Mouse (Mus musculus) intestine, embryonic 14.5 days (tissue): ENCODE results near the gene Stk19. TPM values are rescaled to one million over a fixed set of nuclear protein-coding genes. Genes with fewer than 3 reads are reported as not detected.
"Not testable (repeated sequence)": the region's sequence is repeated elsewhere in the genome, so short reads cannot be mapped to it uniquely, and the experiment has no call there.

Source experiments
- ATAC-seq: fragments of 200-750 bp; cut with Nextera tagmentation; replicated peaks from 2 replicates; pipeline ENCODE4 v1.8.0; 2017; ENCODE audit warnings: low read depth, moderate number of reproducible peaks, moderate TSS enrichment, moderate library complexity; ENCODE audit not compliant: low FRiP score, low TSS enrichment
- DNase-seq: peaks from one replicate; pipeline ENCODE4 v3.0.0-alpha.2; 2018; ENCODE audit warnings: low spot score
- H3K27ac ChIP-seq: fragments of 300-500 bp; sonication (generic); 2 replicates; pipeline ENCODE4 v1.5.1; 2014; ENCODE audit warnings: low read depth, mild to moderate bottlenecking, control low read depth
- H3K27me3 ChIP-seq: fragments of 300-500 bp; sonication (generic); replicated peaks from 2 replicates; pipeline ENCODE4 v1.6.1; 2014; ENCODE audit warnings: low read length, control low read depth; ENCODE audit not compliant: control insufficient read depth, insufficient read depth
- H3K36me3 ChIP-seq: fragments of 300-500 bp; sonication (generic); 2 replicates; pipeline ENCODE4 v1.6.1; 2014; ENCODE audit warnings: low read length, control low read depth; ENCODE audit not compliant: control insufficient read depth, insufficient read depth
- H3K4me1 ChIP-seq: fragments of 300-500 bp; sonication (generic); replicated peaks from 2 replicates; pipeline ENCODE4 v1.6.1; 2014; ENCODE audit warnings: low read length, control low read depth, mixed read lengths; ENCODE audit not compliant: control insufficient read depth, insufficient read depth
- H3K4me2 ChIP-seq: fragments of 300-500 bp; sonication (generic); 2 replicates; pipeline ENCODE4 v1.6.1; 2014; ENCODE audit warnings: low read length
- H3K4me3 ChIP-seq: fragments of 300-500 bp; sonication (generic); 2 replicates; pipeline ENCODE4 v1.5.1; 2014; ENCODE audit warnings: low read depth, low read length, control low read depth, mixed read lengths
- H3K9ac ChIP-seq: fragments of 300-500 bp; sonication (generic); 2 replicates; pipeline ENCODE4 v1.6.1; 2014; ENCODE audit warnings: mild to moderate bottlenecking, low read length
- H3K9me3 ChIP-seq: fragments of 300-500 bp; sonication (generic); 2 replicates; pipeline ENCODE4 v1.6.1; 2016; ENCODE audit warnings: low read length, control low read depth; ENCODE audit not compliant: control insufficient read depth
- WGBS: fragments of 180-500 bp; shearing (Covaris S2); extraction: QIAGEN DNeasy Blood & Tissue Kit; methylation state at CpG from one replicate; pipeline ENCODE4 v1.1.7; 2014; 5-methylcytosine and 5-hydroxymethylcytosine counted together
- microRNA-seq: library from miRNA; unstranded; fragments of <30 nt; microRNA quantifications from one replicate; pipeline ENCODE4, GENCODE M21; 2016
- polyA plus RNA-seq: library from polyadenylated mRNA; unstranded; fragments of >200 nt; fragmentation: Nextera tagmentation; extraction: Ambion mirVana; gene quantifications from 2 replicates; pipeline ENCODE4 v1.2.1, GENCODE M21; 2014

The Stk19 gene
- polyA plus RNA-seq, 1 experiment from 2014 or later: 25.8 TPM

DNA sequence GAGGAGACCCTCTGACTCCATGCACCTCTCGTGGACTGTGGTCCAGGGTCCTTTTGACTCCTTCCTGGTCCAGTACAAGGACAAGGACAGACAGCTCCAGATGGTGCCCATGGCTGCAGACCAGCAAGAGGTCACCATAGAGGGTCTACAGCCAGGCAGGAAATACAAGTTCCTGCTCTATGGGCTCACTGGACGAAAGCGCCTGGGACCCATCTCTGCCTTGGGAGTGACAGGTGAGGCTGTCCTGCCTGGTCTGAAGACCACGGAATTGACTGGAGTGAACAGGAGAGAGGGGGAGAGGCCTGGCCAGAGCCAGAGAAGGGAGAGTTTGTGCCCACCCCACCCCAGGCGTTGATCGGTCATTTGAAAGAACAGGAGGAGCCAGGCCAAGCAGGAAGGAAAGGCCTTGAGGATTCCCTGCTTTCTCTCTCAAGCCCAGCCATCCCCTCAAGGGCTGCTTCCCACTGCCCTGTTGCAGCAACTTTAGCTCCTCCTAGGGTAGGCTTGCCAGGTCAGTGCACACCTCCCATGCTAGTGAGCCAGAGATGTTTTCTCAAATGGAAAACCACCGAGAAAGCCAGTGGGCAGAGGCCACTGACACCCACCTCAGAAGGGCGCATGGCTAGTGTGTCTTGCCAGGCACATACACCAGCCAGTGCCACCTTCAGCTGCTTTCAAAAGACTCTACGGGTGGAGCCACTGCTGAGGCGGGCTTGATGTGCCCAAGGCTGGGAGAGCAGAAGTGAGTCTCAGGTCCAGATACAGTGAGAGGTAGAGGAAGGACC, 39.3 kb downstream of the Stk19 start:
- H3K36me3 ChIP-seq, H3K4me2 ChIP-seq, H3K27me3 ChIP-seq, H3K9ac ChIP-seq, H3K9me3 ChIP-seq, ATAC-seq, H3K4me1 ChIP-seq, DNase-seq, H3K4me3 ChIP-seq, H3K27ac ChIP-seq: not testable (repeated sequence)
- WGBS: 86% methylated on average over 10 of the region's 10 CpGs

GRCm38 (mm10) chr17:34796311-34797140, 40.2 kb downstream of the Stk19 start:
- no peaks in the 10 kb centered on the region for H3K27me3 ChIP-seq

GRCm38 (mm10) chr17:34795633-34796032, 41.1 kb downstream of the Stk19 start:
- no peak overlapping the region for H3K4me2 ChIP-seq
- DNase-seq: peak; percentile 55
- no peak overlapping the region for H3K4me3 ChIP-seq
- no peak overlapping the region for H3K27ac ChIP-seq
- H3K9me3 ChIP-seq: no peaks in the 10 kb centered on the region
- no peaks in the 10 kb centered on the region for H3K4me1 ChIP-seq
- H3K9ac ChIP-seq: no peak overlapping the region
- H3K36me3 ChIP-seq: no peaks in the 10 kb centered on the region
- H3K27me3 ChIP-seq: no peaks in the 10 kb centered on the region
- ATAC-seq: no peak
- 65% methylated on average over 9 of the region's 9 CpGs for WGBS

More at GRCm38 (mm10) chr17:34796311-34797140, 40.2 kb downstream of the Stk19 start:
- Histone ChIP-seq H3K36me3 (no peaks in the 10 kb centered on the region), H3K4me3 (no peak overlapping the region), H3K4me1 (no peaks in the 10 kb centered on the region), H3K4me2 (no peak overlapping the region), H3K9me3 (no peaks in the 10 kb centered on the region), H3K27ac (no peak overlapping the region), H3K9ac (no peak overlapping the region)
- no peak for DNase-seq
- WGBS: 86% methylated on average over 8 of the region's 8 CpGs
- no peak for ATAC-seq

- H3K36me3 ChIP-seq: no peaks in the 10 kb centered on the region
- H3K27ac ChIP-seq: no peak overlapping the region
- H3K27me3 ChIP-seq: no peaks in the 10 kb centered on the region
- H3K4me1 ChIP-seq: no peaks in the 10 kb centered on the region
- H3K4me2 ChIP-seq: no peak overlapping the region
- no peak for ATAC-seq
- no peak for DNase-seq
- H3K4me3 ChIP-seq: no peak overlapping the region
- H3K9ac ChIP-seq: no peak overlapping the region
- no peaks in the 10 kb centered on the region for H3K9me3 ChIP-seq
- WGBS: 91% methylated on average over 10 of the region's 10 CpGs
Observed at GRCm38 (mm10) chr17:34795016-34795415, 41.7 kb downstream of the Stk19 start.

DNA sequence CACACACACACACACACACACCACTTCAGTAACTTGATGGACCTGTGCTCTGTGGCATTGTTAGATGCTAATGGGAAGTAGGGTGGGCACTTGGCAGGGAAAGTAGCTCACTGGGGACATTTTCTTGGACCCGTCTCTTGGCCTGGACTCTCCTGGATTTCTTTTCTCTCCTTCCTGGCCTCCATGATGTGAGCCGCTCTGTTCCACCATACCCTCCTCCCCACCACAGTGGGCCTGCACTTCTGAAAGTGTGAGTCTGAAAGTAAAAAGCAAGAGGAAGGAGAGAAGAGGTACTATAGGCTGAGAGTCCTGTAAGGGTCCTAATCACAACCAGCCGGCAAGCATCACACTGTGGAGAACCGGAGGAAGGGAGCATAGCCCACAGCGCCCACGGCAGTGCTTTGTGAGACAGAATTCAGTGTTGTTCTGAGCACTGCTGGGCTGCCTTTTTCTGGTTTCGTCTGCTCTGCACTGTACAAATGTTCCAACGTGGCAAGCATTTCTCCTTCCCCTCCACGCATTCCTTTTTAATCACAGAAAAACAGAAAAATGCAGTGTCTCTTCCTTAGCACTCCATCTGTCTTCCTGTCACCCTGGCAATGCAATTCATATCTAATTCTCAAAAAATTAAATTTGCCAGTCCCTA, 58.9 kb downstream of the Stk19 start:
- H3K4me1 ChIP-seq: no peaks in the 10 kb centered on the region
- H3K36me3 ChIP-seq: no peaks in the 10 kb centered on the region
- DNase-seq (no peak), ATAC-seq (no peak)
- no peaks in the 10 kb centered on the region for H3K27me3 ChIP-seq
- no peak overlapping the region for H3K9ac ChIP-seq
- 77% methylated on average over 9 of the region's 9 CpGs for WGBS
- no peak overlapping the region for H3K4me3 ChIP-seq
- H3K4me2 ChIP-seq: no peak overlapping the region
- H3K27ac ChIP-seq: no peak overlapping the region
- no peaks in the 10 kb centered on the region; the same call in 1 of the 2 replicates for H3K9me3 ChIP-seq

Small RNA genes lying within 50 kb of the gene (microRNA-seq; reads per million reads assigned to microRNA genes)
- gene Mir6970 (0.25 reads per million), gene Mir6971 (1.8 reads per million, percentile 20 among the genes with 10 or more reads in this experiment), gene Mir6972 (0.25 reads per million)

Other genes starting within 250 kb of the Stk19 start
- 10.3 and 12.6 TPM in 2 replicates for gene Gpsm3, start 247.1 kb downstream of the Stk19 start, polyA plus RNA-seq
- gene Pbx2, start 245.7 kb downstream of the Stk19 start, polyA plus RNA-seq: 12.0 and 13.7 TPM in 2 replicates
- gene Ager, start 239.1 kb downstream of the Stk19 start, polyA plus RNA-seq: 2.3 and 2.9 TPM in 2 replicates
- gene Rnf5, start 233.3 kb downstream of the Stk19 start, polyA plus RNA-seq: 109 and 110 TPM in 2 replicates
- gene Agpat1, start 232.7 kb downstream of the Stk19 start, polyA plus RNA-seq: 59.7 and 62.3 TPM in 2 replicates
- 2.4 and 2.8 TPM in 2 replicates for gene Egfl8, start 221.0 kb downstream of the Stk19 start, polyA plus RNA-seq
- 34.8 and 35.1 TPM in 2 replicates for gene Ppt2, start 208.4 kb downstream of the Stk19 start, polyA plus RNA-seq
- 0.46 and 0.53 TPM in 2 replicates for gene Prrt1, start 207.4 kb downstream of the Stk19 start, polyA plus RNA-seq
- 10.8 and 13.0 TPM in 2 replicates for gene Fkbpl, start 192.2 kb downstream of the Stk19 start, polyA plus RNA-seq
- 59.8 and 62.2 TPM in 2 replicates for gene Atf6b, start 189.8 kb downstream of the Stk19 start, polyA plus RNA-seq
- 2.2 and 2.7 TPM in 2 replicates for gene Tnxb, start 166.4 kb downstream of the Stk19 start, polyA plus RNA-seq
- 0.23 and 0.28 TPM in 2 replicates for gene C4b, start 93.1 kb downstream of the Stk19 start, polyA plus RNA-seq
- not detected in 2 replicates for gene Cyp21a1, start 32.4 kb downstream of the Stk19 start, polyA plus RNA-seq
- gene Dxo, start 74 bp upstream of the Stk19 start, polyA plus RNA-seq: 58.2 and 63.4 TPM in 2 replicates
- gene Skiv2l, start 13.3 kb upstream of the Stk19 start, polyA plus RNA-seq: 42.0 and 45.9 TPM in 2 replicates
- 121 and 123 TPM in 2 replicates for gene Nelfe, start 13.4 kb upstream of the Stk19 start, polyA plus RNA-seq
- gene Cfb, start 25.6 kb upstream of the Stk19 start, polyA plus RNA-seq: 19.4 and 24.2 TPM in 2 replicates
- gene Zbtb12, start 42.5 kb upstream of the Stk19 start, polyA plus RNA-seq: 1.4 and 1.6 TPM in 2 replicates
- not detected in 2 replicates for gene Gm20547, start 45.1 kb upstream of the Stk19 start, polyA plus RNA-seq
- gene C2, start 61.3 kb upstream of the Stk19 start, polyA plus RNA-seq: 6.8 and 7.5 TPM in 2 replicates
- gene Ehmt2, start 61.5 kb upstream of the Stk19 start, polyA plus RNA-seq: 73.4 and 75.2 TPM in 2 replicates
- gene Slc44a4, start 77.5 kb upstream of the Stk19 start, polyA plus RNA-seq: 25.4 and 28.4 TPM in 2 replicates
- gene Neu1, start 94.3 kb upstream of the Stk19 start, polyA plus RNA-seq: 40.1 and 42.8 TPM in 2 replicates
- 0.24 and 0.46 TPM in 2 replicates for gene Hspa1b, start 122.3 kb upstream of the Stk19 start, polyA plus RNA-seq
- not detected in 2 replicates for gene Gm20481, start 133.0 kb upstream of the Stk19 start, polyA plus RNA-seq
- gene Hspa1a, start 135.2 kb upstream of the Stk19 start, polyA plus RNA-seq: 3.5 and 4.5 TPM in 2 replicates
- 0.53 and 1.2 TPM in 2 replicates for gene Hspa1l, start 135.8 kb upstream of the Stk19 start, polyA plus RNA-seq
- gene Lsm2, start 144.9 kb upstream of the Stk19 start, polyA plus RNA-seq: 216 and 228 TPM in 2 replicates
- gene Vars, start 164.0 kb upstream of the Stk19 start, polyA plus RNA-seq: 119 and 133 TPM in 2 replicates
- gene Vwa7, start 179.6 kb upstream of the Stk19 start, polyA plus RNA-seq: 0.19 and 0.26 TPM in 2 replicates
- gene Sapcd1, start 191.1 kb upstream of the Stk19 start, polyA plus RNA-seq: 20.7 and 21.5 TPM in 2 replicates
- gene Msh5, start 209.8 kb upstream of the Stk19 start, polyA plus RNA-seq: 3.6 and 3.9 TPM in 2 replicates
- gene Clic1, start 213.0 kb upstream of the Stk19 start, polyA plus RNA-seq: 113 and 141 TPM in 2 replicates
- 278 and 333 TPM in 2 replicates for gene Ddah2, start 222.1 kb upstream of the Stk19 start, polyA plus RNA-seq
- gene Ly6g6c, start 228.4 kb upstream of the Stk19 start, polyA plus RNA-seq: not detected in 2 replicates
- gene Mpig6b, start 229.2 kb upstream of the Stk19 start, polyA plus RNA-seq: 0.55 and 0.81 TPM in 2 replicates
- gene Ly6g6e, start 240.0 kb upstream of the Stk19 start, polyA plus RNA-seq: 1.3 and 2.8 TPM in 2 replicates
- 5.0 and 6.1 TPM in 2 replicates for gene Ly6g6d, start 241.1 kb upstream of the Stk19 start, polyA plus RNA-seq
- gene Ly6g6f, start 248.7 kb upstream of the Stk19 start, polyA plus RNA-seq: 0.27 TPM in 1 of 2 replicates, not detected in the other